Mouse (Mus musculus): Measurements from ENCODE around the gene Vwa3b.

GRCm38 (mm10) chr1:37030693-37031092, 4.3 kb downstream of the Vwa3b start:
- TF ChIP-seq CHD2 (IDR thresholded peaks at IDR 0.05; ENCODE audit: low read depth, low read length), result no peak
- no peak for TF ChIP-seq ZNF384 (IDR thresholded peaks at IDR 0.05; ENCODE audit: low read depth, low read length)
- no peak for TF ChIP-seq HCFC1 (IDR thresholded peaks at IDR 0.05; ENCODE audit: borderline replicate concordance, insufficient read depth, low read length)
- TF ChIP-seq ZC3H11A (IDR thresholded peaks at IDR 0.05; ENCODE audit: borderline replicate concordance, low read depth, low read length), result no peak
- TF ChIP-seq MAFK (IDR thresholded peaks at IDR 0.05; ENCODE audit: insufficient read depth, low read depth, low read length), result no peak

All from ES-E14 (cell line).